Mouse (Mus musculus) colon, adult 2 months (tissue): Measurements from ENCODE around the gene Gm11437. TPM values are rescaled to one million over a fixed set of nuclear protein-coding genes. Genes with fewer than 3 reads are reported as not detected.

Experiments
- polyA plus RNA-seq: library from polyadenylated mRNA; depleted of rRNA; stranded (reverse); fragments of >200 nt; gene quantifications from 2 replicates; pipeline ENCODE4 v1.2.3, GENCODE M21; 2012; rRNA removed

Gene Gm11437
- 0.47 and 0.73 TPM in 2 replicates for polyA plus RNA-seq

DNA sequence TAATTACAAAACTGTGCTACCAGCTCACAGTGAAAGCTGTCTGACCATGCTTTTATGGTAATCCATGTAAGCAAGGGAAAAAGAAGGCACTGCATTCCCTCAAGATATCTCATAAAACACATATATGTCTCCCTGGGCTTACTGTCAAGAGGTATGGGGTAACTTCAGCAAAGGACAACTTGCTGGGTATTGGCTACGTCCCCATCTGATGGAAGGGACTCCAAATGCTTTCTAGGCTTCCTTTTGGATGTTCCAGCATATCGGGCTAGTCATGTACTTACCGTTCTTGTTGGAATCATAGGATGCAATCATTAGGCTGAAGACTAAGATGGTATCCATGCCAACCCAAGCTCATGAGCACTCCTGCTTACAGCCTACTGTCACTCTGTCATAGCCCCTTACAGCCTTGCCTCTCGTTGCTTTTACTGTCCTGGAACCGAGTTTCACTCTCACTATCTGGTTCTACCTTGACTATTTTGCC is at the start of gene Gm11437:
Gm11437 (minus strand) TSS at position 431 of the 481 bp plus-strand sequence.

DNA sequence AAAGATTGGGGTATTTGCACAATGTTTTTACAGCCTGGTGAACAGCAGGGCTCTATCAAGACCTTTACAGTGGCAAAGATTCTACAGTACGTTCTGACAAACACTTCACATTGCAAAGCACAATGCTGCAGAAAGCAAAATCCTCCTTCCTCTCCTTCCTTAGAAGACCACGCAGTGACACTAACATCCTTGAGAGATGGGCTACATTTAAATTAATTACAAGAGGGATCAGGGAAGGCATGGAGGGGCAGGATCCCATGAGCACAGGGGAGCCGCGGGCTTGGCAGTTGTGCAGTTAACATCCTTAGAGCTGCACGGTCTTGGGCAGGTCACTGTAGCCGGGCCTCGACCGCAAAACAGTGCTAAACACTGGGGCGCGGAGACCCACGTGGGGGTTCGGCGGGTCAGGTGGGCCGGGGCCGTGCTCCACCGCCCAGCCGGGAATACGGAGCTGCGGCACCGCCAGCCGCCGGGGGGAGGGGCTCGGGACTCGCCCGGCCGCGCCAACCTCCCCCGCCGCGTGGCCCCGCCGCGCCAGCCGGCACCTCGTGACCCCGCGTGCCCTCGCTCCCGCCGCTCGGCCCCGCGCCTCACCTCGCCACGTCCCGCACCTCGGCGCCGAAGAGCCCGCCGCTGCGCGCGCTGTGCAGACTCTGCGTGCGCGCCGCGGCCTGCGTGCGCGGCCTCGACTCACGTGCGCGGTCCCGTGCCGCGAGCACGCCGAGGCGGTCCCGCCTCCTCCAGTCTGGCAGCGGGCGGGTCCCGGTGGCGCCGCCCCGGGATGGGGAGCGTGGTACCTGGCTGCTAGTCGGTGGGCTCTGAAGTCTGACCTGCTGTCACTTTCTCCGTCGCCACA is 38.1 kb downstream of the Gm11437 start, which contains the start of the genes Tada2a and Acaca:
Tada2a (minus strand) TSS at position 658 of the 856 bp plus-strand sequence.
Acaca (plus strand) TSS at position 730 of the 856 bp plus-strand sequence.

Other genes starting within 250 kb of the Gm11437 start
- gene Ddx52, start 225.4 kb downstream of the Gm11437 start, polyA plus RNA-seq = 1.5 and 1.7 TPM in 2 replicates
- 15.9 and 18.0 TPM in 2 replicates for gene Synrg, start 203.0 kb downstream of the Gm11437 start, polyA plus RNA-seq
- gene Dusp14, start 98.2 kb downstream of the Gm11437 start, polyA plus RNA-seq = 10.1 and 10.7 TPM in 2 replicates
- gene Tada2a, start 37.9 kb downstream of the Gm11437 start, polyA plus RNA-seq = 4.2 and 5.0 TPM in 2 replicates
- 8.0 and 8.6 TPM in 2 replicates for gene Acaca, start 37.8 kb downstream of the Gm11437 start, polyA plus RNA-seq